Mouse (Mus musculus): ENCODE measurements around the gene Ccdc177.

Gene Ccdc177

GRCm38 (mm10) chr12:80736464-80737282 lies 23.8 kb downstream of the Ccdc177 start:
- DNase-seq (ENCODE audit: low spot score): no peak

GRCm38 (mm10) chr12:80734526-80735470 lies 25.7 kb downstream of the Ccdc177 start:
- DNase-seq (ENCODE audit: low spot score): no peak

GRCm38 (mm10) chr12:80730567-80730966 lies 29.9 kb downstream of the Ccdc177 start:
- DNase-seq (ENCODE audit: low spot score): no peak

- DNase-seq (ENCODE audit: low spot score): no peak
These were observed 30.5 kb downstream of the Ccdc177 start for GRCm38 (mm10) chr12:80729758-80730530.

GRCm38 (mm10) chr12:80728814-80729213 lies 31.7 kb downstream of the Ccdc177 start:
- no peak for DNase-seq (ENCODE audit: low spot score)

- no peak for DNase-seq (ENCODE audit: low spot score)
These were observed 32.3 kb downstream of the Ccdc177 start for GRCm38 (mm10) chr12:80728207-80728606.

- DNase-seq (ENCODE audit: low spot score): peak; percentile 62
These were observed 35.5 kb downstream of the Ccdc177 start for GRCm38 (mm10) chr12:80724853-80725559.

- peak; percentile 58 for DNase-seq (ENCODE audit: low spot score)
These were observed 39.0 kb downstream of the Ccdc177 start for GRCm38 (mm10) chr12:80721458-80721857.

GRCm38 (mm10) chr12:80720507-80720906 lies 40.0 kb downstream of the Ccdc177 start:
- no peak for DNase-seq (ENCODE audit: low spot score)

GRCm38 (mm10) chr12:80719141-80719540 lies 41.3 kb downstream of the Ccdc177 start:
- DNase-seq (ENCODE audit: low spot score): no peak

GRCm38 (mm10) chr12:80715915-80716314 lies 44.6 kb downstream of the Ccdc177 start:
- DNase-seq (ENCODE audit: low spot score): no peak

GRCm38 (mm10) chr12:80706915-80707604 lies 53.4 kb downstream of the Ccdc177 start:
- DNase-seq (ENCODE audit: low spot score): no peak

- DNase-seq (ENCODE audit: low spot score): no peak
These were observed 54.1 kb downstream of the Ccdc177 start for GRCm38 (mm10) chr12:80706208-80706914.

Data from testis, postnatal 14 days (tissue).